Mouse (Mus musculus) bone marrow, adult 2 months (tissue): Measurements from ENCODE around the gene Vgll4.

ENCODE experiments used
- CTCF ChIP-seq: fragments of 200-500 bp; IDR thresholded peaks from 2 replicates; pipeline ENCODE4 v1.5.1; 2011; ENCODE audit warnings: low read length, control low read depth; ENCODE audit not compliant: control insufficient read depth, insufficient read depth
- POLR2A ChIP-seq: fragments of 200-500 bp; IDR thresholded peaks from 2 replicates; pipeline ENCODE4 v1.6.1; 2011; ENCODE audit warnings: low read depth, mild to moderate bottlenecking, control low read depth, low read length, borderline replicate concordance; ENCODE audit not compliant: control insufficient read depth

- no peak for TF ChIP-seq CTCF
- TF ChIP-seq POLR2A = no peak
Observed at GRCm38 (mm10) chr6:114918994-114919393, 50.8 kb downstream of the Vgll4 start.
